Mouse (Mus musculus) limb, embryonic 12.5 days (tissue): Measurements from ENCODE around the gene Lbx2. TPM values are rescaled to one million over a fixed set of nuclear protein-coding genes. Genes with fewer than 3 reads are reported as not detected.

Experiments
- ATAC-seq: fragments of 200-750 bp; cut with Nextera tagmentation; 2 replicates; pipeline ENCODE4 v1.8.0; 2017; ENCODE audit warnings: low read depth, moderate TSS enrichment; ENCODE audit not compliant: insufficient number of reproducible peaks, insufficient read depth, low FRiP score, low TSS enrichment
- H3K27ac ChIP-seq: fragments of 300-500 bp; sonication (generic); 2 replicates; pipeline ENCODE4 v1.5.1; 2016; ENCODE audit warnings: mild to moderate bottlenecking, moderate library complexity
- H3K27me3 ChIP-seq: fragments of 300-500 bp; sonication (generic); 2 replicates; pipeline ENCODE4 v1.6.1; 2016; ENCODE audit warnings: mild to moderate bottlenecking, moderate library complexity
- H3K36me3 ChIP-seq: fragments of 300-500 bp; sonication (generic); 2 replicates; pipeline ENCODE4 v1.6.1; 2016; ENCODE audit warnings: mild to moderate bottlenecking, moderate library complexity
- H3K4me1 ChIP-seq: fragments of 300-500 bp; sonication (generic); replicated peaks from 2 replicates; pipeline ENCODE4 v1.6.1; 2016
- H3K4me2 ChIP-seq: fragments of 300-500 bp; sonication (generic); 2 replicates; pipeline ENCODE4 v1.6.1; 2016; ENCODE audit warnings: mild to moderate bottlenecking, moderate library complexity
- H3K4me3 ChIP-seq: fragments of 300-500 bp; sonication (generic); replicated peaks from 2 replicates; pipeline ENCODE4 v1.5.1; 2016; ENCODE audit warnings: mild to moderate bottlenecking
- H3K9ac ChIP-seq: fragments of 300-500 bp; sonication (generic); replicated peaks from 2 replicates; pipeline ENCODE4 v1.6.1; 2016; ENCODE audit warnings: mild to moderate bottlenecking, moderate library complexity
- H3K9me3 ChIP-seq: fragments of 300-500 bp; sonication (generic); 2 replicates; pipeline ENCODE4 v1.6.1; 2016; ENCODE audit warnings: mild to moderate bottlenecking, moderate library complexity
- WGBS: fragments of 180-500 bp; shearing (Covaris S2); methylation state at CpG from one replicate; pipeline ENCODE4 v1.1.7; 2016; 5-methylcytosine and 5-hydroxymethylcytosine counted together
- polyA plus RNA-seq: library from polyadenylated mRNA; unstranded; fragments of >200 nt; fragmentation: Nextera tagmentation; extraction: Ambion mirVana; gene quantifications from 2 replicates; pipeline ENCODE4 v1.2.1, GENCODE M21; 2016

The Lbx2 gene
- polyA plus RNA-seq, 1 experiment from 2014 or later = 6.7 TPM

GRCm38 (mm10) chr6:83122961-83123360, 36.8 kb downstream of the Lbx2 start:
- Histone ChIP-seq H3K27me3 (no peaks in the 10 kb centered on the region), H3K27ac (peak overlapping the region; percentile 99; the same call in 1 of the 2 replicates), H3K36me3 (peaks cover 30% of the 10 kb centered on the region), H3K4me2 (peak overlapping the region; percentile 94), H3K4me1 (peaks cover 43% of the 10 kb centered on the region), H3K9ac (peak overlapping the region; percentile 95), H3K9me3 (no peaks in the 10 kb centered on the region), H3K4me3 (peak overlapping the region; percentile 61)
- 82% methylated on average over 5 of the region's 5 CpGs for WGBS
- no peak for ATAC-seq

- peaks cover 37% of the 10 kb centered on the region for H3K4me1 ChIP-seq
- no peaks in the 10 kb centered on the region for H3K9me3 ChIP-seq
- ATAC-seq = no peak
- peak overlapping the region; percentile 64 for H3K4me3 ChIP-seq
- peak overlapping the region; percentile 94 for H3K4me2 ChIP-seq
- peaks cover 11% of the 10 kb centered on the region for H3K36me3 ChIP-seq
- no peaks in the 10 kb centered on the region for H3K27me3 ChIP-seq
- WGBS = under 1% methylated on average over 30 of the region's 30 CpGs
- peak overlapping the region; percentile 74 for H3K27ac ChIP-seq
- peak overlapping the region; percentile 61 for H3K9ac ChIP-seq
Measured at GRCm38 (mm10) chr6:83124851-83125312, 38.7 kb downstream of the Lbx2 start.

GRCm38 (mm10) chr6:83125331-83125730, 39.2 kb downstream of the Lbx2 start, which contains the start of gene Ino80b:
Gene Ino80b, minus strand, starts transcription at chr6:83125431.
- H3K9ac ChIP-seq = peak within 1 kb of the TSS; percentile 61
- H3K36me3 ChIP-seq = 0 out of 2 replicates have a peak, but pooled peaks cover 10% of the 10 kb centered on the region
- H3K27ac ChIP-seq = peak within 1 kb of the TSS; percentile 74
- peaks cover 32% of the 10 kb centered on the region for H3K4me1 ChIP-seq
- H3K4me3 ChIP-seq = peak within 1 kb of the TSS; percentile 64
- no peaks in the 10 kb centered on the region for H3K9me3 ChIP-seq
- ATAC-seq = no peak
- no peaks in the 10 kb centered on the region for H3K27me3 ChIP-seq
- H3K4me2 ChIP-seq = peak within 1 kb of the TSS; percentile 94
- 30% methylated on average over 5 of the region's 5 CpGs for WGBS

- WGBS = 93% methylated on average over 5 of the region's 5 CpGs
- no peak overlapping the region for H3K4me3 ChIP-seq
- no peaks in the 10 kb centered on the region for H3K9me3 ChIP-seq
- no peak overlapping the region for H3K4me2 ChIP-seq
- H3K9ac ChIP-seq = no peak overlapping the region
- H3K27me3 ChIP-seq = no peaks in the 10 kb centered on the region
- no peak for ATAC-seq
- H3K36me3 ChIP-seq = 0 out of 2 replicates have a peak, but pooled peaks cover 10% of the 10 kb centered on the region
- no peak overlapping the region for H3K27ac ChIP-seq
- peaks cover 26% of the 10 kb centered on the region for H3K4me1 ChIP-seq
Measured at GRCm38 (mm10) chr6:83127419-83127818, 41.3 kb downstream of the Lbx2 start.

- Histone ChIP-seq H3K27me3 (no peaks in the 10 kb centered on the region), H3K4me2 (no peak overlapping the region), H3K4me1 (peaks cover 17% of the 10 kb centered on the region), H3K27ac (no peak overlapping the region), H3K9ac (no peak overlapping the region), H3K9me3 (no peaks in the 10 kb centered on the region), H3K36me3 (no peaks in the 10 kb centered on the region), H3K4me3 (no peak overlapping the region)
- no peak for ATAC-seq
- WGBS = 77% methylated on average over 6 of the region's 6 CpGs
Measured at GRCm38 (mm10) chr6:83131469-83132034, 45.4 kb downstream of the Lbx2 start.

- 88% methylated on average over 9 of the region's 9 CpGs for WGBS
- ATAC-seq = no peak
- H3K27me3 ChIP-seq = no peaks in the 10 kb centered on the region
- H3K9ac ChIP-seq = no peak overlapping the region
- no peaks in the 10 kb centered on the region for H3K36me3 ChIP-seq
- H3K4me3 ChIP-seq = no peak overlapping the region
- H3K4me1 ChIP-seq = peaks cover 17% of the 10 kb centered on the region
- no peak overlapping the region for H3K27ac ChIP-seq
- no peak overlapping the region for H3K4me2 ChIP-seq
- no peaks in the 10 kb centered on the region for H3K9me3 ChIP-seq
Measured at GRCm38 (mm10) chr6:83132176-83132919, 46.2 kb downstream of the Lbx2 start.

GRCm38 (mm10) chr6:83134226-83134625, 48.1 kb downstream of the Lbx2 start:
- H3K4me1 ChIP-seq = peaks cover 34% of the 10 kb centered on the region
- no peak overlapping the region for H3K9ac ChIP-seq
- H3K9me3 ChIP-seq = no peaks in the 10 kb centered on the region
- no peak overlapping the region for H3K4me3 ChIP-seq
- H3K4me2 ChIP-seq = no peak overlapping the region
- no peak for ATAC-seq
- 0 out of 2 replicates have a peak, but pooled peaks cover under 1% of the 10 kb centered on the region for H3K36me3 ChIP-seq
- H3K27me3 ChIP-seq = no peaks in the 10 kb centered on the region
- 82% methylated on average over 3 of the region's 3 CpGs for WGBS
- no peak overlapping the region for H3K27ac ChIP-seq

GRCm38 (mm10) chr6:83134951-83135513, 48.9 kb downstream of the Lbx2 start, which contains the start of gene Rtkn:
Gene Rtkn, plus strand, starts transcription at chr6:83135463.
- Histone ChIP-seq H3K9me3 (no peaks in the 10 kb centered on the region), H3K36me3 (peaks cover 9% of the 10 kb centered on the region), H3K4me3 (peak within 1 kb of the TSS; percentile 57), H3K4me2 (peak within 1 kb of the TSS; percentile 90), H3K9ac (peak within 1 kb of the TSS; percentile 91), H3K4me1 (peaks cover 42% of the 10 kb centered on the region), H3K27me3 (no peaks in the 10 kb centered on the region), H3K27ac (peak within 1 kb of the TSS; percentile 100)
- WGBS = 62% methylated on average over 7 of the region's 7 CpGs
- ATAC-seq = no peak

GRCm38 (mm10) chr6:83135571-83136161, 49.5 kb downstream of the Lbx2 start:
- H3K4me3 ChIP-seq = peak overlapping the region; percentile 57
- H3K9me3 ChIP-seq = no peaks in the 10 kb centered on the region
- peaks cover 10% of the 10 kb centered on the region for H3K36me3 ChIP-seq
- ATAC-seq = no peak
- WGBS = 2% methylated on average over 37 of the region's 37 CpGs
- H3K4me1 ChIP-seq = peaks cover 45% of the 10 kb centered on the region
- no peaks in the 10 kb centered on the region for H3K27me3 ChIP-seq
- H3K27ac ChIP-seq = peak overlapping the region; percentile 100
- H3K9ac ChIP-seq = peak overlapping the region; percentile 91
- H3K4me2 ChIP-seq = peak overlapping the region; percentile 90

GRCm38 (mm10) chr6:83136291-83136880, 50.2 kb downstream of the Lbx2 start:
- Histone ChIP-seq H3K4me3 (peak overlapping the region; percentile 57), H3K9me3 (no peaks in the 10 kb centered on the region), H3K4me1 (peaks cover 52% of the 10 kb centered on the region), H3K9ac (peak overlapping the region; percentile 91), H3K36me3 (peaks cover 10% of the 10 kb centered on the region), H3K27me3 (no peaks in the 10 kb centered on the region), H3K4me2 (peak overlapping the region; percentile 90), H3K27ac (peak overlapping the region; percentile 100)
- no peak for ATAC-seq
- WGBS = 17% methylated on average over 5 of the region's 5 CpGs
